Mouse (Mus musculus) kidney, postnatal 0 days (tissue): ENCODE measurements around the gene Ccdc180. TPM values are rescaled to one million over a fixed set of nuclear protein-coding genes. Genes with fewer than 3 reads are reported as not detected.

Source experiments
- ATAC-seq: fragments of 200-750 bp; cut with Nextera tagmentation; replicated peaks from 2 replicates; pipeline ENCODE4 v1.8.0; 2017; ENCODE audit warnings: low read depth, moderate number of reproducible peaks, moderate TSS enrichment, moderate library complexity; ENCODE audit not compliant: low FRiP score
- DNase-seq: peaks from one replicate; pipeline ENCODE4 v3.0.0-alpha.2; 2016; ENCODE audit warnings: low spot score
- H3K27ac ChIP-seq: fragments of 300-500 bp; sonication (generic); 2 replicates; pipeline ENCODE4 v1.5.1; 2014; ENCODE audit warnings: mild to moderate bottlenecking
- H3K27me3 ChIP-seq: fragments of 300-500 bp; sonication (generic); 2 replicates; pipeline ENCODE4 v1.6.1; 2014; ENCODE audit warnings: low read length, mixed read lengths; ENCODE audit not compliant: insufficient read depth
- H3K36me3 ChIP-seq: fragments of 300-500 bp; sonication (generic); 2 replicates; pipeline ENCODE4 v1.6.1; 2014; ENCODE audit warnings: low read length, mixed read lengths; ENCODE audit not compliant: insufficient read depth
- H3K4me1 ChIP-seq: fragments of 300-500 bp; sonication (generic); replicated peaks from 2 replicates; pipeline ENCODE4 v1.6.1; 2014; ENCODE audit warnings: antibody characterized with exemption, low read length, mixed read lengths; ENCODE audit not compliant: insufficient read depth
- H3K4me2 ChIP-seq: fragments of 300-500 bp; sonication (generic); 2 replicates; pipeline ENCODE4 v1.6.1; 2014; ENCODE audit warnings: mild to moderate bottlenecking, low read length, moderate library complexity, mixed read lengths
- H3K4me3 ChIP-seq: fragments of 300-500 bp; sonication (generic); replicated peaks from 2 replicates; pipeline ENCODE4 v1.5.1; 2014; ENCODE audit warnings: low read depth, low read length
- H3K9ac ChIP-seq: fragments of 300-500 bp; sonication (generic); 2 replicates; pipeline ENCODE4 v1.6.1; 2014; ENCODE audit warnings: low read depth, low read length
- H3K9me3 ChIP-seq: fragments of 300-500 bp; sonication (generic); replicated peaks from 2 replicates; pipeline ENCODE4 v1.6.1; 2016; ENCODE audit warnings: low read length, inconsistent platforms, mixed read lengths
- CTCF ChIP-seq: IDR thresholded peaks from 2 replicates; pipeline ENCODE4 v1.5.1; 2016; ENCODE audit warnings: antibody characterized with exemption, low read depth, mild to moderate bottlenecking, moderate library complexity
- WGBS: fragments of 180-500 bp; shearing (Covaris S2); extraction: QIAGEN DNeasy Blood & Tissue Kit; methylation state at CpG from one replicate; pipeline ENCODE4 v1.1.7; 2014; 5-methylcytosine and 5-hydroxymethylcytosine counted together
- polyA plus RNA-seq: library from polyadenylated mRNA; unstranded; fragments of >200 nt; fragmentation: Nextera tagmentation; extraction: Ambion mirVana; gene quantifications from 2 replicates; pipeline ENCODE4 v1.2.1, GENCODE M21; 2015

Ccdc180 gene
- polyA plus RNA-seq = 0.47 and 0.55 TPM in 2 replicates

- TF ChIP-seq CTCF = no peak; the same call in 1 of the 2 replicates
Observed at GRCm38 (mm10) chr4:45890066-45890761, at the start of gene Ccdc180. TSS of gene Ccdc180 (plus strand) at chr4:45890303.

GRCm38 (mm10) chr4:45844355-45844754, 45.7 kb upstream of the Ccdc180 start:
- peak; percentile 77 for TF ChIP-seq CTCF
- peak; percentile 55 for DNase-seq
- WGBS = 48% methylated on average over 14 of the region's 14 CpGs

More at GRCm38 (mm10) chr4:45890066-45890761, at the start of gene Ccdc180:
- 13% methylated on average over 19 of the region's 19 CpGs for WGBS
- no peaks in the 10 kb centered on the region for H3K36me3 ChIP-seq
- H3K4me1 ChIP-seq = no peaks in the 10 kb centered on the region; the same call in 1 of the 2 replicates
- H3K27ac ChIP-seq = 0 out of 2 replicates have a peak within 1 kb of the TSS, but pooled peaks have one; percentile 19
- no peak within 1 kb of the TSS for H3K4me3 ChIP-seq
- peak; percentile 86 for DNase-seq
- no peaks in the 10 kb centered on the region for H3K27me3 ChIP-seq
- ATAC-seq = peak; percentile 75; the same call in 1 of the 2 replicates
- no peak within 1 kb of the TSS; the same call in 1 of the 2 replicates for H3K4me2 ChIP-seq
- no peaks in the 10 kb centered on the region for H3K9me3 ChIP-seq
- H3K9ac ChIP-seq = no peak within 1 kb of the TSS

GRCm38 (mm10) chr4:45846263-45846662, 43.8 kb upstream of the Ccdc180 start:
- H3K27me3 ChIP-seq = 0 out of 2 replicates have a peak, but pooled peaks cover 2% of the 10 kb centered on the region
- H3K9ac ChIP-seq = no peak overlapping the region
- H3K4me3 ChIP-seq = no peak overlapping the region
- no peaks in the 10 kb centered on the region for H3K36me3 ChIP-seq
- 0 out of 2 replicates have a peak, but pooled peaks cover 5% of the 10 kb centered on the region for H3K4me1 ChIP-seq
- H3K27ac ChIP-seq = no peak overlapping the region
- DNase-seq (no peak), ATAC-seq (no peak)
- WGBS = 85% methylated on average over 2 of the region's 2 CpGs
- no peak overlapping the region for H3K4me2 ChIP-seq
- H3K9me3 ChIP-seq = no peaks in the 10 kb centered on the region
- TF ChIP-seq CTCF = no peak

More at GRCm38 (mm10) chr4:45844355-45844754, 45.7 kb upstream of the Ccdc180 start:
- Histone ChIP-seq H3K36me3 (no peaks in the 10 kb centered on the region), H3K4me3 (no peak overlapping the region), H3K9me3 (no peaks in the 10 kb centered on the region), H3K4me2 (no peak overlapping the region), H3K9ac (no peak overlapping the region), H3K27ac (no peak overlapping the region), H3K4me1 (0 out of 2 replicates have a peak, but pooled peaks cover 5% of the 10 kb centered on the region), H3K27me3 (0 out of 2 replicates have a peak, but pooled peaks cover 2% of the 10 kb centered on the region)
- no peak for ATAC-seq

- ATAC-seq (no peak), DNase-seq (no peak)
- Histone ChIP-seq H3K4me1 (0 out of 2 replicates have a peak, but pooled peaks cover 5% of the 10 kb centered on the region), H3K4me3 (no peak within 1 kb of the TSS), H3K9me3 (no peaks in the 10 kb centered on the region), H3K4me2 (peak within 1 kb of the TSS; percentile 13; the same call in 1 of the 2 replicates), H3K36me3 (no peaks in the 10 kb centered on the region), H3K9ac (0 out of 2 replicates have a peak within 1 kb of the TSS, but pooled peaks have one; percentile 18), H3K27ac (no peak within 1 kb of the TSS; the same call in 1 of the 2 replicates), H3K27me3 (0 out of 2 replicates have a peak, but pooled peaks cover 2% of the 10 kb centered on the region)
- TF ChIP-seq CTCF = no peak
- 15% methylated on average over 10 of the region's 10 CpGs for WGBS
Observed at GRCm38 (mm10) chr4:45848109-45848824, 41.8 kb upstream of the Ccdc180 start, which contains the start of gene Stra6l. TSS of gene Stra6l (plus strand) at chr4:45848664.

GRCm38 (mm10) chr4:45848825-45849156, 41.3 kb upstream of the Ccdc180 start:
- peak overlapping the region; percentile 13; the same call in 1 of the 2 replicates for H3K4me2 ChIP-seq
- no peak for TF ChIP-seq CTCF
- H3K4me1 ChIP-seq = 0 out of 2 replicates have a peak, but pooled peaks cover 5% of the 10 kb centered on the region
- 0 out of 2 replicates have a peak overlapping the region, but pooled peaks have one; percentile 18 for H3K9ac ChIP-seq
- H3K27ac ChIP-seq = no peak overlapping the region
- no peaks in the 10 kb centered on the region for H3K9me3 ChIP-seq
- 0 out of 2 replicates have a peak, but pooled peaks cover 2% of the 10 kb centered on the region for H3K27me3 ChIP-seq
- 12% methylated on average over 10 of the region's 10 CpGs for WGBS
- no peak for ATAC-seq
- DNase-seq = no peak
- H3K36me3 ChIP-seq = no peaks in the 10 kb centered on the region
- H3K4me3 ChIP-seq = no peak overlapping the region

- no peak overlapping the region for H3K4me2 ChIP-seq
- ATAC-seq (no peak), DNase-seq (no peak)
- no peak for TF ChIP-seq CTCF
- 0 out of 2 replicates have a peak, but pooled peaks cover 2% of the 10 kb centered on the region for H3K27me3 ChIP-seq
- no peaks in the 10 kb centered on the region for H3K36me3 ChIP-seq
- no peak overlapping the region for H3K4me3 ChIP-seq
- H3K4me1 ChIP-seq = 0 out of 2 replicates have a peak, but pooled peaks cover 5% of the 10 kb centered on the region
- no peak overlapping the region for H3K27ac ChIP-seq
- 67% methylated on average over 1 of the region's 1 CpGs for WGBS
- H3K9ac ChIP-seq = no peak overlapping the region
- no peaks in the 10 kb centered on the region for H3K9me3 ChIP-seq
Observed at GRCm38 (mm10) chr4:45849419-45849818, 40.7 kb upstream of the Ccdc180 start.
